Mouse (Mus musculus) Muller cell, postnatal 12 days (primary cell): Measurements from ENCODE around the gene Fut2.

Source experiments
- DNase-seq: peaks from one replicate; pipeline ENCODE4 v3.0.0-alpha.2; 2015; ENCODE audit errors: inconsistent ontology term

Fut2 gene

GRCm38 (mm10) chr7:45666161-45666560, at the start of gene Fut2:
TSS of gene Fut2 (minus strand) at chr7:45666394.
- no peak for DNase-seq

- peak; percentile 98 for DNase-seq
These were observed 49.0 kb upstream of the Fut2 start, which contains the start of gene Rpl18 for GRCm38 (mm10) chr7:45715090-45715708. TSS of gene Rpl18 (plus strand) at chr7:45715457.

DNA sequence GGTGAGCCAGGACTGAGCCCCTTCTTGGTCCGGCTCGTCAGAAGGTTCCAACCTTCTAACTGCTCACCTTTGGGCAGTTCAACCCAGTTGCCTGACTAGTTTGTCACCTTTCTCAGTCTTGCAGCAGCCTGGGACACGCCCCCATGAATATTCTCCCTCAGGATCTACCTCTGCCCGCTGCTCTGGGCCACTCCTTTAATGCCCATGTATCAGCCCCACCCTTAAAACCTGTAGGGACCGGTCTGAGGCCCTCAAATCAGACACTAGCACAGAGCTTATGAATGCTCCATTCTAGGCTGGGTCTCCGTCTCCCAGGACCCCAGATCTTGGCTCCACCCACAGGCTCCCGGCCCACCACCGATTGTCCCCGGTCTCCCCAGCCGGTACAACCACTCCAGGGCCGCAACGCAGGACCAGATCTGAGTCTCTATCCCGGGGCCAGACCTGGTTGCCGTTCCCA, 48.5 kb upstream of the Fut2 start:
- DNase-seq = no peak

GRCm38 (mm10) chr7:45713881-45714520, 47.8 kb upstream of the Fut2 start:
- no peak for DNase-seq

DNA sequence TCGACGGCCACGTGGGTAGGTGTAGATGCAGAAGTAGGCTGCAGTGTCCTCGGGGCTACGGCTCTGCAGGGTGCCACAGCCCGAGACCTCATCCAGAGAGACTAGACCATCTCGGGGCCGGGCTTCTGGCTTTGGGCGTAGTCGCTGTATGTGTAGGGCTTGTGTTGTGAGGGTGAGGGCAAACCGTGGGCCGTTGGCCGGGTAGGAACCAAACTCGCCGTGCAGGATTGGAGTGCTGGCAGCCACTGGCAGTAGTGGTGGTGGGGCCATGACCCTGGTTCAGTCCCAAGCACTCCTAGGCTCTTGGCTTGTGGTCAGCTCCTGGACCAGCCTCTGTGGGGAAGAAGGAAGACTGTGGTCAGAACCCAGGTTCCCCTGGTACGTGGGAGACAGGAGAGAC, 47.2 kb upstream of the Fut2 start:
- no peak for DNase-seq

DNA sequence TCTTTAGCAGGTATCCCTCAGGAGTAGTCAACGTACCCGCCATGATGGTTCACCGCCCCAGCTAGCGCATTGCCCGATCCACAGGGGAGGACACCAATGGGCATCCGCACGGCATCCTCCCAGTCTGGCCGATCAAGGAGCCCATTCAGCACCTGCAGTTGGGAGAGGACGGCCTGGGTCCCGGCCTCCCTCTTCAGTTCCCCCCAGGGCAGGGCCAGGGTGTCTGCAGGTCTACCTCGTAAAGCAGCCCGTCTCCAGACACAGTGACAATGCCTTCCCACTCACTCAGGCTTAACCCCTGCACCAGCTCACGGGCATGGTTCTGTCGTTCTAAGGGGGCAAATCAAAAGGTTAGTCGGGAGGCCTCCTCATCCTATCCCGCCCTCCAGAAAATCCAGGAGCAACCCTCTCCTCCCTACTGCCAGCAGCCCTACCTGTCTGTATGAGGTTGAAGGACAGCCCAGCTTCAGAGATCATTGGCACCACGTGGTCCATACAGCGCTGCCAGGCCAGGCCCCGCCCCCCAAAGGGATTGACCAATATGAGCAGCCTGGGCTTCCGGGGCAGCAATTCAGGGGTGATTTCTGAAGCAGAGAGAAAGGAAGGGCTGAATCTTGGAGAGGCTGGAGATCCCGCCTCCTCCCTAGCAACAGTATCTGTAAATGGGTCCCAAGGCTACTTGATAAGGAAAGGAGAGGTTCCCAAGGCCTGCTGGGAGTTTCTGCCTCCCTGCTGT, 46.0 kb upstream of the Fut2 start:
- peak; percentile 49 for DNase-seq

DNA sequence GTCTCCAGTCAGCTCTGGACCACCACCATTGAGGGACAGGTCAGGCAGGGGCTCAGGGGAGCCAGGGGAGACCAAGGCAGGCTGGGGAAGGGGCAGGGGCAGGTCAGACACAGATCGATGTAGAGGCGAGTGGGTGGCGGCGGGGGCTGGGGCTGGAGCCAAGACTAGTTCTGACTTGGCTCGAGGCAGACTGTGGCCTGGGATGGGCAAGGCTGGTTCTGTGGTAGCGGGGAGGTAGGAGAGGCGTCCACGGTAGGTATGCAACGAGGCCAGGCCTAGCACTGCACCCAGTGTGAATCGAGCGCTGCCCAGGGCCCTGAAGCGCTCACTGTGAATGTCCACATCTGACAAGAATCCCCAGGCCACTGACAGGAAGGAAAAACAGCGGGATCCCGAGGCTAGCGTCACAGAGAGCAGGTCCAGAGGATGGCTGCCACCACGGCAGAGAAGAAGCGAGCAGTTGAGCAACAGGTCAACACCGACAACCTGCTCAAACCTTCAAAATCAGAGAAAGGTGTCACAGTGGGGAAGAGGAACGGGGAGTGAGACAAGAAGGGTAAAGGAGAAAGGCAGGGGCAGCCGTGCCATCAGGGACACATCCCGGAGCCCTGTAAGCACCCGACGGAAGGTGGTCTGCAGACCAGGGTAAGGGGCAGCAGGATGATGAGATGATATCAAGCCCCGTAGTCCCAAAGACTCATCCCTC, 45.3 kb upstream of the Fut2 start:
- no peak for DNase-seq

- no peak for DNase-seq
These were observed 44.4 kb upstream of the Fut2 start for GRCm38 (mm10) chr7:45710477-45711191.

- no peak for DNase-seq
These were observed 43.6 kb upstream of the Fut2 start for GRCm38 (mm10) chr7:45709677-45710355.

- no peak for DNase-seq
These were observed 42.8 kb upstream of the Fut2 start for GRCm38 (mm10) chr7:45709036-45709435.

DNA sequence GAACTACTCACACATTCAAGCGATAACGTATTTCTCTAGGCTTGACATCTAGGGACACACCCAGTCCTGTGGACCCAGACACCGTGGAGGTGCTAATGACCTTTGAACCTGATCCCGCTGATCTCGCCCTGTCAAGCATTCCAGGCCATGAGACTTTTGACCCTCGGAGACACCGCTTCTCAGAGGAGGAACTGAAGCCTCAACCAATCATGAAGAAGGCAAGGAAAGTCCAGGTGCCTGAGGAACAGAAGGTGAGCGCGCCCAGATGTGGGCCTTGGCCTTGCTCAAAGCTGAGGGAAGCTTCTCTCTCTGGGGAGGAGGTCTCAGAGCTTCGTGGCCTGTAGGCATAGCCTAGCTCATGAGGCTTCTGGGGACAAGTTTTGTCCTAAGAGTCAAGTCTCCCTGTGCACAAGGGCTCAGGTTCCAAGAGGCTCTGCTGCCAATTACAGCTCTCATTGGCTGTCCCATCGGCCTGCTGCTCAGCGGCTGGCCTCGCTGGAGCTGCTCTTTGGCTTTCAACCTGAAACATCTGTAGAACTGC, 42.1 kb upstream of the Fut2 start:
- no peak for DNase-seq

GRCm38 (mm10) chr7:45707375-45707967, 41.3 kb upstream of the Fut2 start:
- peak; percentile 97 for DNase-seq

DNA sequence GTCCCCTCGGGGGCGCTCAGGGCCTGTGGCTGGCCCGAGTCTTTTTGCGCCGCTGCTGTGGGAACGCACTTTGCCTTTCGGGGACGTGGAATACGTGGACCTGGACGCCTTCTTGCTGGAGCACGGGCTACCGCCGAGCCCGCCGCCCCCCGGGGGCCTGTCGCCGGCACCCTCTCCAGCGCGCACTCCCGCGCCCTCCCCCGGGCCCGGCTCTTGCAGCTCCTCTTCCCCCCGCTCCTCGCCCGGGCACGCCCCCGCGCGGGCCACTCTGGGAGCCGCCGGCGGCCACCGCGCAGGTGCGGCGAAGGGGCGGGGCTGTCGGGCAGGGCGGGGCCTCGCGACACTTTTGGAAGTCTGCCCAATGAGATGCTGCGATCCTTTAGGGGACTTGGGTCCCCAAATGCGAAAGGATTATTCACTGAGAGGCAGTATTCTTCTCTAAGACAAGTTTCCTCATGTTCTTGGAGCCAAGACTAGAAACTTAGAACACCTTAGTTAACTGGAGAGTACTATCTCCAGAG, 40.6 kb upstream of the Fut2 start:
- peak; percentile 94 for DNase-seq

GRCm38 (mm10) chr7:45705873-45706281, 39.7 kb upstream of the Fut2 start:
- peak; percentile 95 for DNase-seq

- DNase-seq = no peak
These were observed 39.3 kb upstream of the Fut2 start for GRCm38 (mm10) chr7:45705443-45705864.

DNA sequence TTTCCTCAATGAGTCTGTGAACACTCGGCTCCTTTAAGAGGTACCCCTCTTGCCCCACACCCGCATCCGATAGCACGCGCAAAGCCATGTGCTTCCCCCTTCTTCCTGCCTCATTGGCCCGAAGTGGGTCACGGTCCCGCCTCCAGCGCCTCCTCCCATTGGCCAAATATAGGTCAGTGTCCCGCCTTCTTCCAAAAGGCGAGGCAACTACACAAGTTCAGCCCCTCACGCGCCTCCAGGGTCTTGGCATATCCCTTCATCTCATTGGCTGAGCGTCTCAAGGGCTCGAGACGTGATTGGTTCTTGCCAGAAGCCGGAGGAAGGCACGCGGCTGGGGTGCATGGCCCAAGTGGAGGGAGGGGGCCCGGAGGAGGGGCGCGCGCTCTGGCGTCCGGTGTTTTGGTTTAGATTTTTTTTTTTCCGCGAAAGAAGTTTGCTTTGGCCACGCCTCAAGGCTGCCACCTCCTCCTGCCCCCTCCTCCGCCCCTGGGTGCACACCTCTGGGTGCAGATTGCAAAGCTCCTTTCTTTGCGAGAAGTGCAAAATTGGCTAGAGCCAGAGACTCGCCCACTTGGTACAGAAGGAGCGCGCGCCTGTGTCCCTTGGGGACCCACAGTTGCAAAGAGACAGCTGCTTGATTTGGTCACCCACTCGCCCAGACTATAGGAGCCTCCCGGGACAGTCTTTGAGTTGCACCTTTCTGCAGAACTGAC, 38.7 kb upstream of the Fut2 start, which contains the start of gene Dbp:
Gene Dbp, plus strand, starts transcription at position 359 of the 713 bp plus-strand sequence.
- DNase-seq = peak; percentile 100

- peak; percentile 94 for DNase-seq
These were observed 37.9 kb upstream of the Fut2 start for GRCm38 (mm10) chr7:45704046-45704559.

DNA sequence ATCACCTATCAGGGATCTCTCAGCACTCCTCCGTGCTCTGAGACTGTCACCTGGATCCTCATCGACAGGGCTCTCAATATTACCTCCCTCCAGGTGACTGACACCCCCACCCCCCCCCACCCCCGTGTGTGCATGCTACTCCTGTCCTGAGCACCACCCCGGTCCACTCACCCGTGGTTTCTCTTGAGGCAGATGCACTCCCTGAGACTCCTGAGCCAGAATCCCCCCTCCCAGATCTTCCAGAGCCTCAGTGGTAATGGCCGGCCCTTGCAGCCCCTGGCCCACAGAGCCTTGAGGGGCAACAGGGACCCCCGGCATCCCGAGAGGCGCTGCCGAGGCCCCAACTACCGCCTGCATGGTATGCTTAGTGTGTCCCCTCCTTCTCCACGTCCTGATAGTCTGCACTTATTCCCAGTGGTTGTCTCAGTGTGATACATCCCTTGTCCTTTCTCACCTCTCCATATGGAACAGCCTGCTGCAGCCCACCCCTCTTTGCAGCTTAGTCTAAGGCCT, 37.4 kb upstream of the Fut2 start:
- no peak for DNase-seq
